Mouse (Mus musculus): ENCODE results near the gene Klhdc1.

Klhdc1 gene

GRCm38 (mm10) chr12:69229251-69229650, 11.7 kb upstream of the Klhdc1 start:
- DNase-seq, result peak; percentile 53

- DNase-seq, result no peak
These were observed 5.2 kb upstream of the Klhdc1 start for GRCm38 (mm10) chr12:69235782-69236181.

- DNase-seq, result peak; percentile 33
These were observed 2.7 kb upstream of the Klhdc1 start for GRCm38 (mm10) chr12:69238284-69238683.

GRCm38 (mm10) chr12:69241405-69241770, 412 bp downstream of the Klhdc1 start:
- no peak for DNase-seq

- peak; percentile 77 for DNase-seq
These were observed 925 bp downstream of the Klhdc1 start for GRCm38 (mm10) chr12:69241771-69242431.

GRCm38 (mm10) chr12:69249766-69250165, 8.8 kb downstream of the Klhdc1 start:
- DNase-seq, result no peak

- DNase-seq, result no peak
These were observed 9.8 kb downstream of the Klhdc1 start for GRCm38 (mm10) chr12:69250756-69251155.

- no peak for DNase-seq
These were observed 12.8 kb downstream of the Klhdc1 start for GRCm38 (mm10) chr12:69253806-69254205.

- DNase-seq, result no peak
These were observed 16.9 kb downstream of the Klhdc1 start for GRCm38 (mm10) chr12:69257836-69258235.

- no peak for DNase-seq
These were observed 21.3 kb downstream of the Klhdc1 start for GRCm38 (mm10) chr12:69262251-69262650.

- no peak for DNase-seq
These were observed 24.1 kb downstream of the Klhdc1 start for GRCm38 (mm10) chr12:69265031-69265430.

GRCm38 (mm10) chr12:69267956-69268632, 27.1 kb downstream of the Klhdc1 start:
- no peak for DNase-seq

- no peak for DNase-seq
These were observed 28.0 kb downstream of the Klhdc1 start for GRCm38 (mm10) chr12:69268956-69269355.

- DNase-seq, result no peak
These were observed 39.0 kb downstream of the Klhdc1 start for GRCm38 (mm10) chr12:69279931-69280469.

- DNase-seq, result no peak
These were observed 39.9 kb downstream of the Klhdc1 start for GRCm38 (mm10) chr12:69280915-69281314.

GRCm38 (mm10) chr12:69283146-69283545, 42.2 kb downstream of the Klhdc1 start:
- no peak for DNase-seq

GRCm38 (mm10) chr12:69287535-69287934, 46.6 kb downstream of the Klhdc1 start:
- no peak for DNase-seq

GRCm38 (mm10) chr12:69288699-69289098, 47.7 kb downstream of the Klhdc1 start:
- no peak for DNase-seq

- DNase-seq, result no peak
These were observed 51.4 kb downstream of the Klhdc1 start for GRCm38 (mm10) chr12:69292401-69292800.

- DNase-seq, result no peak
These were observed 52.8 kb downstream of the Klhdc1 start for GRCm38 (mm10) chr12:69293815-69294214.

GRCm38 (mm10) chr12:69294936-69295335, 54.0 kb downstream of the Klhdc1 start:
- DNase-seq, result no peak

- DNase-seq, result no peak
These were observed 54.7 kb downstream of the Klhdc1 start for GRCm38 (mm10) chr12:69295651-69296050.

GRCm38 (mm10) chr12:69296511-69297410, 55.8 kb downstream of the Klhdc1 start, which contains the start of gene Klhdc2:
Gene Klhdc2, plus strand, starts transcription at chr12:69296681.
- peak; percentile 94 for DNase-seq

All from lung, postnatal 10 days (tissue).